Mouse (Mus musculus) thymus, postnatal 36 days (tissue): Measurements from ENCODE around the gene Gng12.
"Not testable (repeated sequence)": the region's sequence is repeated elsewhere in the genome, so short reads cannot be mapped to it uniquely, and the experiment has no call there.

Experiments used
- DNase-seq, 2 experiments: peaks; one replicate each; pipeline ENCODE4 v3.0.0; 2022; ENCODE audit warnings: mixed read lengths in 2 of 2

Gng12 gene

GRCm38 (mm10) chr6:66896119-66896920, at the start of gene Gng12:
TSS of gene Gng12 (plus strand) at chr6:66896397.
- peak; percentile 88 to 89 for DNase-seq

DNA sequence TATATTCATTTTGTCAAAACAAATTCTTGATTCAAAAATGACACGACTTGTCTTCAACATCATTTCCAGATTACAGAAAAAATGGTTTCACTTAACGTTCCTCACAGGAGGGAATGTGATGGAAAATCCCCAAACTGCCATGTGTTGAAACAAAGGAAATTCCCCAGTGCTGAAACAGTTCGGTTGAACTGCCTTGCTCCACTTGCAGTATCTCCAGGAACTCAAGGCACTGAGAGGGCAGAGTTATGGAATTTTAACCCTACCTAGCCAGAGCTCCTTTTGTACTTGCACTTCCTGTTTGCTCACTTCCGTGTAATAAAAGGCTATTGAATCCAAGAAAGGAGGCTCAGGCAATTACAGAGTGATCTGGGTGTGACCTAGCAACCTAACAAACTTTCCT, 47.3 kb upstream of the Gng12 start:
- DNase-seq, result no peak

GRCm38 (mm10) chr6:66856236-66856635, 40.0 kb upstream of the Gng12 start:
- DNase-seq, result no peak

- DNase-seq, result no peak
Measured at GRCm38 (mm10) chr6:66858356-66858755, 37.8 kb upstream of the Gng12 start.

- DNase-seq, result no peak
Measured at GRCm38 (mm10) chr6:66859391-66859790, 36.8 kb upstream of the Gng12 start.

- DNase-seq, result no peak
Measured at GRCm38 (mm10) chr6:66864463-66864862, 31.7 kb upstream of the Gng12 start.

DNA sequence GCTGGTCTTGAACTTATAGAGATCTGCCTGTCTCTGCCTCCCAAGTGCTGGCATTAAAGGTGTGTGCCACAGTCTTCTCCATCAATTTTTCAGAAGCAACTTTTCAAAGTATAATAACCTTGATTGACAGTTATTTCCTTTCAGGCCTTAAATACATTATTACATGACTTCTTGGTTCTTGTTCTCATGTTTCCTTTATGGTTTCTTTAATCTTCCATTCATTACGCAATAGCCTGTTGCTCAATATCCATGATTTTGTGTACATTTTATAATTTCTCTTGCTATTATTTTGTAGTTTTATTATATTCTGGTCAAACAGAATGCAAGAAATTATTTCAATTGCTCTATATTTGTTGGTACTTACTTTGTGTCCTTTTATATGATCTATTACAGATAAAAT, 29.9 kb upstream of the Gng12 start:
- DNase-seq, result no peak

GRCm38 (mm10) chr6:66877048-66877447, 19.1 kb upstream of the Gng12 start:
- not testable (repeated sequence) for DNase-seq

DNA sequence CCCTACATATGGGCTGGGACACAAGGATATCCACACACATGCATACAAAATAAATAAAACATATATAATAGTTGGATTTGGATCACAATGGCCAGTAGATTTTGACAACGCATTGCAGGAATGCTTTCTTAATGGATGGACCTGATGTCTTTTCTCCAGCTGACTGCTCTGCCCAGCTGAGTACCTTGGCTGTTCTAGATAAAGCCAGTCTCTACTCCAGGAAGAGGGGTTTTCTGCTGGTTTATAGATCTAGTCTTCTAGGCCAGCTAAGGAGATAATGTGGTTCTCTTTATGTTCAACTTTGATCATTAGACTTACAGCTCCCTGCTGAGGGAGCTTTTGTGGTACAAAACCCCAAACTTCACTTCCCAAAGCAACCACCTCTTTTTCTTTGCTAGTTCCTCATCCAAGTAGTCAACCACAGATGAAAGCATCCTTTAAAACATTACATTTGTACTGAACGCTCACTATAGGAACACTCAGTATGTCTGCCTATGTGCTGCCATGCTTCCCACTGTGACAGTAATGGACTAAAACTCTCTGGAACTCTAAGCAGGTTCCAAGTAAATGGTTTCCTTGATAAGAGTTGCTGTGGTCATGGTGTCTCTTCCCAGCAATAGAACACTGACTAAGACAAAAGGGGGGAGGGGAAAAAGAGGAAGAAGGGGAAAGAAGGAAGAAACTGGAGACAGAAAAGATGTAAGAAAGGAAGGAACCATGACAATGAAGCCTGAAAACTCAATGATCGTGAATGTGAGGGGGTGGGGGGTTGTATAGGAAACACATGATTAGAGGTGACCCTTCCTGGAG, 5.6 kb upstream of the Gng12 start:
- no peak for DNase-seq

DNA sequence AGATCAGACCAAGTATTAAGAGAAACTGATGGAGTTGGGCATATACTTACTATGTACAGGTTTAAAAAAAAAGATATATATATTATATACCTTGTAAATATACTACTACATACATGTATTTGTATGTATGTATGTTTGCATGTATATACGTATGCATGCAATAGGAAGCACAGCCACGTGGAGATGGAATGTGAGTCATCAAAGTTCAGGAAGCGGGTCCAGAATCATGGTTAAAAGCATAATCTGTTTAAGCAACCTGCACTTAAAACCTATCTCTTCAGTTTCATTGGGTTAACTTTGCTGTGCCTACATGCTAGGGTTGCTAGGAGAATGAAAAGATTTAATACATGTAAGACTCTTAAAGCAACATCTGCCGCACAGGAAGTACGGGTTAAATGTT, 2.2 kb upstream of the Gng12 start:
- DNase-seq, result no peak

DNA sequence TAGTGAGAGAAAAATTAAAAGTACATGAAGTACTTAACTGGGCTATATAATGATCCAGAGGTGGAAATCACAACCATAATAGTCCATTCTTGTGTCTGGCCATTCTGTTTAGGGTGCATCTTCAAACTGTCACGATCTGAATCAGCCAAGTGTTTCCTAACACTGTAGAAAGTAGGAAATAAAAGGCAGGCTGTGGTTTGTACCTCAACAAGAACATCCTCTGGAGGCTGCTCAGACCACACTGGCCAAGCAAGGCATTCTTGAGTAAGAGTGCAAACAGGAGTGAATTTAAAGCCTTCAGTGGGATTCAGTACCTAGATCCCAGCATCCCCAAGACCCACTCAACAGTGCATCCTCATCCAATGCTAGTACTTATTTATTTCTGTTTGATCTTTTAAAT, 1.2 kb upstream of the Gng12 start:
- no peak for DNase-seq

GRCm38 (mm10) chr6:66896921-66897645, 886 bp downstream of the Gng12 start:
- DNase-seq, result peak; percentile 15 to 20

- no peak for DNase-seq
Measured at GRCm38 (mm10) chr6:66897994-66898393, 1.8 kb downstream of the Gng12 start.

GRCm38 (mm10) chr6:66901926-66902325, 5.7 kb downstream of the Gng12 start:
- DNase-seq, result no peak

GRCm38 (mm10) chr6:66903206-66903605, 7.0 kb downstream of the Gng12 start:
- no peak for DNase-seq

DNA sequence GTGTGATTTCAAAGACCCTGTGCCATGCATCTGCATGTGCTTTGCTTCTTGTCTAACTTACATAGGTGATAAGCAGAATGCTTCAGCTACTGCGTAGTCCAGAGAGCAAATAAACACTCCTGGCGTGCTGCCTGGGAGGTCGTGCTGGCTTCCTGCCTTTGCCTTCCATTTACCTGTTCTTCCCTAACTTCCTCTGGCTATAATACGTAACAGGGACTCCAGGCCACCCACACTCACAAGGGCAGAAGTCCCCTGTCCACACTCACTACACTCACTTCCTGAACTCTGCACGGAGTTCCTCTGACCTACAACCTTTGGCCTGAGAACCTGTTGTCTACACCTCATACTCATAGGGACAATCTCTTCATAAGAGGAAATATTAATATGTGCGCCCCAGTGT, 7.5 kb downstream of the Gng12 start:
- DNase-seq, result no peak

DNA sequence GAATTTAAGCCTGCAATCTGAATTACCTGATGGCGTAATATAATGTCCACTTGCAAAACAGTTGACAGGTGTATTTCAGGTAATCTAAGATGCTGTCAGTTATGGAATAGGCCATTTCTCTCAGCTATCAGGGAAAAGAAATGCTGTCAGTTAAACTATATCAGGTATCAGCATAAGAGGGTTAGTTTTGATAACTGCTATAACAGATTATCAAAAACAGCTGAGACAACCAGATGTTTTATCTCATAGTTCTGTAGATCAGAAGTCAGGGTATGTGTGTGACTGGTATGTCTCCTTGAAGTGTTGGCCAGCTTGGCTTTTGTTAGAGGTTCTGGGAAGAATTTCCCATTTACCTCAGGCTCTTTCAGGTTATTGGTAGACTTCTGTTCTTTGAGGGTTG, 10.0 kb downstream of the Gng12 start:
- DNase-seq, result no peak

DNA sequence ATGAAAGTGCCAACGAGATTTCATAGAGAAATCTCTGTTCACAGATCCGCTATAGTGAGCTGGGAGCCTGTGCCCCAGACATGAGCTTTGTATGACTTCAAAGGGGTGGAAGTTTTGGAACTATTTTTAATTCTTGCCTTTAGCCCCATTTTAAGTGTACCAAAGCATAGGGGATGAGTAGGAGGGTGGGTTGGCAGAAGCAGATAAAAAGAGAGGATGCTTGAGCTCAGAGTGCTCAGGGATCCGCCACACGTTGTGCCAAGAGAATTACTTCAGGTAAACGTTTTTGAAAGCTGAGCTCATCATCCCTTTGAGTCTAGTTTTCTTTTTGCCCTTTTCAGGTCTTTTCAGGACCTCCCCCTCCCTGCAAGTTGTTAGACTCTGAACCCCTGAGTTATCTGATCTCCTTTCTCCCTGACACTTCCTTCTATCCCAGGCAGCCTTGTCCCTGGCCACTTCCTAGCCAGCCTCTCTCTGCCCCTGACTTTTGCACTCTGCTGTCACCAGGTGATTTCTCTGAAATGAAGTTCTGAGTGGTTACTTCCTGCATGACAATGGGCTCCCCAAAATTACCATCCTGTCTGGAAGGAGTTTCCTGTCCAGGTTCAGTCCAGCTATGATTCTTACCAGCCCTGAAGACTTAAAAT, 12.3 kb downstream of the Gng12 start:
- DNase-seq, result no peak

DNA sequence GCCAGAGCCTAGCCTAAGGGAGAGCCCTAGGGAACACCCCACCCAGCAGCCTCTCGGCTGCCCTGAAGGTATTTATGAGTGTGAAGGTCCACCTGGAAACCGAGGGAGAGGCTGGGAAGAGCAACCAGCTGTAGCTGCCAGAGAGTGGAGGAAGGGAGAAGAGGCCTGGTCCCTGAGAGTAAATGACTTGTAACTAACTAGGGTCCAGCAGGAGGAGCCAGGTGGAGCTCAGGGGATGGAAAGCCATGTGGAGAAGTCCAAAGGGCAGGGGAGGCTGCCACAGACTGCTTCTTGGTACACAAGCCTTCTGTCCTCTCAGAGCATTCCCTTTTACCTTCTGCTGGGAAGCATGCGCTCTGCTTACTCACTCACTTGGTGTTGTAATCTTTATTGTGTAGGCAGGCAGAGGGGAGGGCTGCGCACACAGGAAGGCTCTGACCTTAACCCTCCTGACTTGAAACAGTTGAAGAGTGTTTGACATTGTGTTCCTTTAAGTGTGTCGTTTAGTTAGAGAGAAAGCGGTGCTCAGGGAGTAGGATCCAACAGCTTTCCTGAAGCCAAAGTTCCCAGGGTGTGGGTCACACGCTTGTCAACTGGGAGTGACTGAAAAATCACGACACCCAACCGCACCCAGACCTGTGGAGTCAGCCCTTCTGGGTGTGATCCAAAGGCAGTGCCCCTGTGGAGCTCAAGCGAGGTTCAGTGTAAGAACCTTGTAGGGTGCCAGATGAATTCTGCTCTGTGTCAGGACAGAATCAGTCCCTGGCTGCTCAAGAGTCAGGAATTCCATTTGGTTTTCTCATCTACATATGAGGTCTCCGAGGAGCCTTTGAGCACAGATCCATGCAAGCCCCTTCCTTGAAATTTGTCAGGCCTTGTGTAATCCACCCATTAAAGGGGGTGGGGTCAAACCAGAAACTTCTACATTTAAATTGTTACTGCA, 14.6 kb downstream of the Gng12 start:
- no peak for DNase-seq

DNA sequence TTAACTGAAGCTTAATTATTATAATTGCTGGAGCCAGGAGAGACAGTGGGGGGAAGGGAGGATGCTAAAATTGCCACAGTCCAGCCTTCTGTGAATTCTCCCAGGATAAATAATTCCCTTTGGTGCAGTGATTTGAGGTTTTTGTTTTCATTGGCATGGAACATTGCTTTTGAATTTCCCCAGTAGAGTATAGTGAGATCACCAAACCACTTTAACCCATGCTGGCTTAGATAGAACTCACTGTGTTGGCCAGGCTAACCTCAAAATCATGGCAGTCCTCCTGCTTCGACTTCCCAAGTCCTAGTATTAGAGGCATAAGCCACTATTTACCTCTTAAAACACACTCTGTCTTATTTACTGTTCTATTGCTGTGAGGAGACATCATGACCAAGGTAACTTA, 17.2 kb downstream of the Gng12 start:
- no peak for DNase-seq

DNA sequence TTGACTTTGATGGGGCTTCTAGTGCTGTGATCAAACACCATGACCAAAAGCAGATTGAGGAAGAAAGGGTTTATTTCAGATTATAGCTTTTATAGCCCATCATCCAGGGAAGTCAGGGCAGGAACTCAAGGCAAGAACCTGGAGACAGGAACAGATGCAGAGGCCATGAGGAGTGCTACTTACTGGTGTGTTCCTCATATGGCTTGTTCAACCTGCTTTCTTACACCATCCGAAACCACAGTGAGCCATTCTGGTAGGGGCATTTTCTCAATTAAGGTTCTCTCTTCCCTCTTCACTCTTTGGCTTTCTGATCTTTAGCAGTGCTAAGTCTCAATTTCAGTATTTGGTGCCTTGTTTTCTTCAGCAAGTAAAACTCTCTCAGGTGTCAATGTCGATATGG, 19.4 kb downstream of the Gng12 start:
- DNase-seq, result no peak

- DNase-seq, result no peak
Measured at GRCm38 (mm10) chr6:66917032-66917431, 20.8 kb downstream of the Gng12 start.
